Mouse (Mus musculus): ENCODE measurements around the gene Sp4.
A peak's percentile ranks its signal among the peaks of the same experiment; 100 is the strongest.

- TF ChIP-seq CTCF (IDR thresholded peaks at IDR 0.05; ENCODE audit: insufficient read depth, low read length) (no peak), POLR2A (IDR thresholded peaks at IDR 0.05; ENCODE audit: borderline replicate concordance, extremely low read depth, low read depth, low read length) (peak; percentile 44)
Measured at GRCm38 (mm10) chr12:118301866-118302835, 911 bp upstream of the Sp4 start.
